Mouse (Mus musculus) yolk sac, embryonic 10.5 days (tissue): Measurements from ENCODE around the gene Ubr7.

Experiments
- DNase-seq: peaks from one replicate; pipeline ENCODE4 v3.0.0-alpha.2; 2017; ENCODE audit warnings: low spot score

Ubr7 gene

DNA sequence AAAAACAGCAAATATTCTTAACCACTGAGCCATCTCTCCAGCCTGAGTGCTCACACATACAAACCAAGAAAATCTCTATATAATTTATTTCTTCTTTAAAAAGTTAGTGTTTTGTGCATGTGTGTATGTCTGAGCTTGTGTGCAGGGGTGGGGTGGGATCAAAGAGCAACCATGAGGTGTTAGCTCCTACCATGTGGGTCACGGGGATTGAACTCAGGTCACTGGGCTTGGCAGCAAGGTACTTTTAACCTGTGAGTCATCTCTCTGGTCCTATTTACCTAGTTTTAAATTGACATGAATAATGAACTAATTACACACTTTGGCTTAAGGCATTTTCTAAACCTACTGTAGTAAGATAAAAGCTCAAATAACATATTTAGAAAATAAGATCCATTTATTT lies 68.6 kb downstream of the Ubr7 start:
- no peak for DNase-seq

- no peak for DNase-seq
These were observed 69.4 kb downstream of the Ubr7 start for GRCm38 (mm10) chr12:102827119-102827518.
